Mouse (Mus musculus) spleen, postnatal 14 days (tissue): ENCODE measurements at regions not wholly inside any gene's neighbourhood (a gene's known extent, or its start where the extent isn't known, plus 50 kb on each side); places are given as distances from the start of the nearest gene placed in this dataset.
A peak's percentile ranks its signal among the peaks of the same experiment; 100 is the strongest.
"Not testable (repeated sequence)": the region's sequence is repeated elsewhere in the genome, so short reads cannot be mapped to it uniquely, and the experiment has no call there.

Experiments used
- DNase-seq, 2 experiments: peaks; one replicate each; pipeline ENCODE4 v3.0.0; 2021 to 2022; ENCODE audit warnings: low spot score in 2 of 2

- peak; percentile 65 to 79 for DNase-seq
Measured at GRCm38 (mm10) chr10:86636953-86637376, 68.3 kb downstream of the Hsp90b1 start.

- not testable (repeated sequence) for DNase-seq
Measured at GRCm38 (mm10) chr10:86636515-86636914, 68.8 kb downstream of the Hsp90b1 start.

DNA sequence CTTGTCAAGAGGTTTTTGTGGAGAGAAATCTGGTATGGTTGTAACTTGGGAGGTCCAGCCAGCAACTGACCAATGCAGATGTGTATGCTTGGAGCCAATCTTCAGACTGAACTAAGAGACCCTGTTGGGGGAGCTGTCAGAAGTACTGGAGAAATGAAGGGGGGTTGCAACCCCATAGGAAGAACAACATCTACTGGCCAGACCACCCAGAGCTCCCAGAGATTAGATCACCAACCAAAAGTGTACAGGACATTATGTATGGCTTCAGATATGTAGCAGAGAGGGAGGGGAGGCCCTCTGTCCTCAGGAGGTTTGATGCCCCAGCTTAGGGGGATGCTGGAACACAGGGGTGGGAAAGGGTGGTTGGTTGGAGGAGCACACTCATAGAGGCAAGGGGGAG, 78.6 kb downstream of the Hsp90b1 start:
- not testable (repeated sequence) for DNase-seq

DNA sequence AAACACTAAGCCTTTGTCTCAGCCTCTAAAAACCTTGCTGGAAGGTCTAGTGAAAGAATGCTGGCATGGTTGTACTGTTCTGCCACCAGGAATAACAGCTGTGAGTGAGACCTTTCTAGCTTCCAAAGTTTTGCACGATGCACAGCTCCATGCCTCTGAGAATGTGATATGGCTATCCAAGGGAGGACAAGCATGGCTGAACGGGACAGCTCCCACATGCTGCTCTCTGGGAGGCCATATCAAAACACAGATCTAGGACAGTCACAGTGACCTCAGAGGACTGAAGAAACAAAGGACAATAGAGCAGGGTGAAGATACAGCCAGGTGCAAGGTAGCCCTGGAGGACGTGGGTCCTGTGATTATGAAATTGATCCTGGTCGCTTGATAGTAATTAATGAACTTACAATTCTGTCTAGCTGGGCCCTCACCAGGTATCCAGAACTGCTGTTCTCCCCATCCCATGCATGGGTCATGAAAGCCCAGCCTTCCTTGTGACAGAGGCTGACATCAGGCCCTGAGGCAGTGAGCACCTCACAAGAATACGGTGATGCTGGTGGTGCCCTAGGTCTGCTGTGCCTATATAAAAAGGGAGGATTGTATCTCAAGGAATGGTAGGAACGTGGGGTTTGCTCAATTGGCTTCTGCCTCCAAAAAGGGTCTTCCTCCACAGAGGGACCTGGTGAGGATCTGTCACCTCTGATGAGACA, 87.2 kb downstream of the Hsp90b1 start:
- not testable (repeated sequence) for DNase-seq

- not testable (repeated sequence) for DNase-seq
Measured at GRCm38 (mm10) chr10:86612341-86612740, 93.0 kb downstream of the Hsp90b1 start.

DNA sequence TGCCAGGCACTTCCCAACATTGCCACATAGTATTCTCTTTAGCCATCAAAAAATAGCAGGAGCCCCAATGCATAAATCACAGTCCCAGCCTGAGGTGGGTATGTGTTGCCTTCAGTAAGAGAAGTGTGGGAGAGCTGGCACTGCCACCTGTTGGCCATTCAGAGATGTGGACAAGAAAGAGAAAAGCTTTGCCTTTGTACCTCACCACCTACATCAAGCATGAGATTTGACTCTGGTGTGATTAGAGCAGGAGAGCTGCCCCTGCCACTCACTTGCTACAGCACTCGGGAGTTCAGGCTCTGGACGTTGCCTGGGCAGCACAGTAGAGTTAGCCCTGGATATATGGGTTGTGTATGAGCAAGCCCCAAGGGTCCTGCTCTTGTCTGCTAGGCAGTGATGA, 95.3 kb downstream of the Hsp90b1 start:
- DNase-seq = not testable (repeated sequence)

DNA sequence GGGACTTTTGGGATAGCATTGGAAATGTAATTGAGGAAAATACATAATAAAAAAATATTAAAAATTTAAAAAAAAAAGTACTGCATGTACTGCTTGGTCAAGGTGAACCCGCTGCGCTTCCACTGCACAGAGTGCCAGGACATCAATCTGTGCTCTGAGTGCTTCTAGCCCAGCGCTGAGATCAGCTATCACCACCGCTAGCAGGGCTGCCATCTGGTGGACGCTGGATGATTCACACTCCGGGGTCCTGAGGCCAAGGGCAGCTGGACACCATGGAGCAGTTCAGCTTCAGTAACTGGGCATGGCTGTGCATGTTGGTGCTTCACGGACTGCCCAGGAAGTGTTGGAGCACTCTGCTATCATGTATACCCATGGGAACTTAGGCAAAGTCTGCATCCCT, 102.1 kb upstream of the Syn3 start:
- not testable (repeated sequence) for DNase-seq

DNA sequence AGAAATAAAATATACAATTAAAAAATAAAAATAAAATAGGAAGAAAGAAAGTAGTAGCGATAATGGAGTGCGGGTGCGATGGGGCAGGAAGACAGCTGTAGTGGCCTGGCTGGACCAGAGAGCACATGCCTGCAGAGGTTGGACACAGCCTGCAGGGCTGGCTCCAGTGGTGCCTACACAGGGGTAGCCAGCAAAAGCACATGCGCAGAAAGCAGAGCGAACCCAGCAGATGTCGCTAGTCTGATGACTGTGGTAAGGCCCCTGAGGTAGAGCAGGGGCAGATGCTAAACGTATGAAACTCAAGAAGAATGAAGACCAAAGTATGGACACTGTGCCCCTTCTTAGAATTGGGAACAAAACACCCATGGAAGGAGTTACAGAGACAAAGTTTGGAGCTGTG, 101.3 kb upstream of the Syn3 start:
- not testable (repeated sequence) for DNase-seq

DNA sequence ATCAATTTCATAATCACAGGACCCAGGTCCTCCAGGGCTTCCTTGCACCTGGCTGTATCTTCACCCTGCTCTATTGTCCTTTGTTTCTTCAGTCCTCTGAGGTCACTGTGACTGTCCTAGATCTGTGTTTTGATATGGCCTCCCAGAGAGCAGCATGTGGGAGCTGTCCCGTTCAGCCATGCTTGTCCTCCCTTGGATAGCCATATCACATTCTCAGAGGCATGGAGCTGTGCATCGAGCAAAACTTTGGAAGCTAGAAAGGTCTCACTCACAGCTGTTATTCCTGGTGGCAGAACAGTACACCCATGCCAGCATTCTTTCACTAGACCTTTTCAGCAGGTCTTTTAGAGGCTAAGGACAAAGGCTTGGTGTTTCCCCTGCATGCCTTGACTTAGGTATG, 91.5 kb upstream of the Syn3 start:
- DNase-seq = not testable (repeated sequence)

DNA sequence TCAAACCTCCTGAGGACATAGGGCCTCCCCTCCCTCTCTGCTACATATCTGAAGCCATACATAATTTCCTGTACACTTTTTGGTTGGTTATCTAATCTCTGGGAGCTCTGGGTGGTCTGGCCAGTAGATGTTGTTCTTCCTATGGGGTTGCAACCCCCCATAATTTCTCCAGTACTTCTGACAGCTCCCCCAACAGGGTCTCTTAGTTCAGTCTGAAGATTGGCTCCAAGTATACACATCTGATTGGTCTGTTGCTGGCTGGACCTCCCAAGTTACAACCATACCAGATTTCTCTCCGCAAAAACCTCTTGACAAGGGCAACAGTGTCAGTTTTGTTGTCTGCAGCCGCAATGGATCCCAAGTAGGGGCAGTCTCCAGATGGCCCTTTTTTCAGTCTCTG, 68.2 kb upstream of the Syn3 start:
- DNase-seq = not testable (repeated sequence)

DNA sequence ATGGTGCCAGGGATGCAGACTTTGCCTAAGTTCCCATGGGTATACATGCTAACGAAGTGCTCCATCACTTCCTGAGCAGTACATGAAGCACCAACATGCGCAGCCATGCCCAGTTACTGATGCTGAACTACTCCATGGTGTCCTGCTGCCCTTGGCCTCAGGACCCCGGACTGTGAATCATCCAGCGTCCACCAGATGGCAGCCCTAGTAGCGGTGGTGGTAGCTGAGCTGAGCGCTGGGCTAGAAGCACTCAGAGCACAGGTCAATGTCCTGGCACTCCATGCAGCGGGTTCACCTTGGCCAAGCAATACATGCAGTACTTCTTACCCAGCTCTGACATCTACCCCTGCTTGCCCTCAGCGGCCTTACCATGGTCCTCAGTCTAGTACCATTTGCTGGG, 57.1 kb upstream of the Syn3 start:
- DNase-seq = peak in 1 of 2 experiments; percentile 6
